Mouse (Mus musculus): ENCODE data around the gene Fbf1. TPM values are rescaled to one million over a fixed set of nuclear protein-coding genes. Genes with fewer than 3 reads are reported as not detected.
A peak's percentile ranks its signal among the peaks of the same experiment; 100 is the strongest.

Gene Fbf1
- 27.7 and 30.6 TPM in 2 replicates for polyA plus RNA-seq (2016; fragmentation: Nextera tagmentation; extraction: Ambion mirVana)

DNA sequence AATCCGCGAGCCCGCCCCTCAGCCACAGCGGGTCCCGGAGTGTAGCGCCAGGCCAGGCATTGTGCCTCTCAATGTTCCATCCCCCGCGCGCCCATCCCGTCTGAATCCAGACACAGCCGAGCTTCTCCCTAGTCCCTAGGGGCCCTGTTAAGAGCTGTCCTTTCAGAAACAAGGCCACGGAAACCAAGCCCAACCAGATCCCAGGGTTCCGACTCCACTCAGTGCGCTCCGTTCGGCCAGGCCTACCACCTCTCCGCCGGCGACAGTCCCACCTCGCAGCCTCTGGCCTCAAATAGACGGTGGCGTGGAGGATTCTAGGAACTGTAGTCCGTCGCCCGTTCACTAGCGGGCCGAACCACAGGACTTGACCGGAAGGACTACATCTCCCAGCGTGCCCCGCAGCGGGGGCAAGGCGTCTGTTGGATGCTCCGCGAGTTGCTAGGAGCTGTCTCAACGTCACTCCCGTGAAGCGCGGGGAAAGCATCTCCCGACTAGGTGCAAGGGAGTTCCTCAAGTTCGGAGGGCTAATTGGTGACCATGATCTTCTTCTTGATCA is at the start of gene Fbf1:
Gene Fbf1 (minus strand): TSS at position 283 of the 556 bp plus-strand sequence.
- Histone ChIP-seq H3K4me3 (peak within 1 kb of the TSS; percentile 83), H3K4me1 (peaks cover 21% of the 10 kb centered on the region; the same call in 1 of the 2 replicates), H3K9me3 (no peaks in the 10 kb centered on the region), H3K36me3 (peaks cover 47% of the 10 kb centered on the region), H3K27me3 (ENCODE audit: insufficient read depth, poor library complexity, severe bottlenecking) (no peaks in the 10 kb centered on the region), H3K27ac (peak within 1 kb of the TSS; percentile 96)
- under 1% methylated on average over 40 of the region's 40 CpGs for WGBS
- peak; percentile 99 for DNase-seq (ENCODE audit: low spot score)

DNA sequence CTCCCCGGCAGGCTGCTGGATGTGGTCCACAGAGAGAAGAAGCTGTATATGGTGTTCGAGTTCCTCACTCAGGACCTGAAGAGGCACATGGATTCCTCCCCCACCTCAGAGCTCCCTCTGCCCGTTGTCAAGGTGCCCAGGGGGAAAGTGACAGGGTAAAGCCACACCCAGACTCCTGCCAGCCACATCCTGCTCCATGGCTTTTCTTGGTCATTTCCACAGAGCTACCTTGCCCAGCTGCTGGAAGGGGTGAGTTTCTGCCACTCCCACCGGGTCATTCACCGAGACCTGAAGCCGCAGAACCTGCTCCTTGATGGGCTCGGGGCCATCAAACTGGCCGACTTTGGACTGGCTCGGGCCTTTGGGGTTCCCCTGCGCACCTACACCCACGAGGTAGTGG is 48.6 kb upstream of the Fbf1 start:
- peaks cover 19% of the 10 kb centered on the region for H3K36me3 ChIP-seq
- no peak overlapping the region for H3K27ac ChIP-seq
- peak; percentile 64 for DNase-seq (ENCODE audit: low spot score)
- WGBS: 81% methylated on average over 11 of the region's 11 CpGs
- H3K27me3 ChIP-seq (ENCODE audit: insufficient read depth, poor library complexity, severe bottlenecking): peaks cover 21% of the 10 kb centered on the region
- peaks cover 32% of the 10 kb centered on the region for H3K4me1 ChIP-seq
- peaks cover 2% of the 10 kb centered on the region; the same call in 1 of the 2 replicates for H3K9me3 ChIP-seq
- H3K4me3 ChIP-seq: no peak overlapping the region

DNA sequence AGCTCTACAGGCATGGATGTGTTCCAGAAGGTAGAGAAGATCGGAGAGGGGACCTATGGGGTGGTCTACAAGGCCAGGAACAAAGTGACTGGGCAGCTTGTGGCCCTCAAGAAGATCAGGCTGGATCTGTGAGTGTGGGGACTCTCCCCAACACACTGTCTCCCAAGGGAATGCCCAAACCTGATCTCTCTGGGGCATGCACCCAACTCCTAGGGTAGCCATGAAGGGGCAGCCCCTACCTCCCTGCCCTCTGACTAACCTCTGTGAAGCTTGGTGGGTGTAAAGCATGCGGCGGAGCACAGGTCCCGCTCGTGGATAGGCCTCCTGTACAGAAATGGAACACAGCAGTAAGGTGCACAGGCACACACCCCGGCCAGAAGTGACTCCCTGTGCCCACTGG is 48.0 kb upstream of the Fbf1 start:
- peaks cover 16% of the 10 kb centered on the region for H3K36me3 ChIP-seq
- peak; percentile 68 for DNase-seq (ENCODE audit: low spot score)
- H3K4me1 ChIP-seq: peaks cover 31% of the 10 kb centered on the region
- 82% methylated on average over 6 of the region's 6 CpGs for WGBS
- H3K27ac ChIP-seq: no peak overlapping the region
- H3K4me3 ChIP-seq: no peak overlapping the region
- no peaks in the 10 kb centered on the region for H3K9me3 ChIP-seq
- peaks cover 15% of the 10 kb centered on the region for H3K27me3 ChIP-seq (ENCODE audit: insufficient read depth, poor library complexity, severe bottlenecking)

DNA sequence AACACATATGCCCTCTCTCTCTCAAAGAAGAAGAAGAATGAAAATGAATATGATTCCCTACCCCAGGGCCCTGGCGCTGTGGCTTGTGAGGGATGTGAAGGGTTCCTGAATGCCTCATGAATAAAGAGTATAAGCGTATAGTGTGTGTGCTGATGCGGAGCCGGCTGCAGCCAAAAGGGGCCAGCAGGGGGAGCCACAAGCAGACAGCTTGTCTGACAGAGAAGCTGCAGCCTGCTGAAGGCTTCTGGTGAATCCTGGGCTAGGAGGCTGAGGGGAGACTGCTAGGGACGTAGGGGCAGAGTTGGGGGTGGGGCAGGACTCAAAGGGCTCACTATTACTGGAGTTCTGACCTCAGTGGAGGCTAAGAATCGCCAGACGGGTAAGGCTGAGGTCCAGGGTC is 47.2 kb upstream of the Fbf1 start:
- no peak overlapping the region for H3K27ac ChIP-seq
- 76% methylated on average over 7 of the region's 7 CpGs for WGBS
- H3K36me3 ChIP-seq: peaks cover 16% of the 10 kb centered on the region
- no peak overlapping the region for H3K4me3 ChIP-seq
- peak; percentile 75 for DNase-seq (ENCODE audit: low spot score)
- H3K9me3 ChIP-seq: no peaks in the 10 kb centered on the region
- H3K27me3 ChIP-seq (ENCODE audit: insufficient read depth, poor library complexity, severe bottlenecking): peaks cover 7% of the 10 kb centered on the region; the same call in 1 of the 2 replicates
- peaks cover 24% of the 10 kb centered on the region for H3K4me1 ChIP-seq

GRCm38 (mm10) chr11:116213877-116214510 is 46.0 kb upstream of the Fbf1 start:
- 92% methylated on average over 13 of the region's 13 CpGs for WGBS
- Histone ChIP-seq H3K27ac (no peak overlapping the region), H3K27me3 (ENCODE audit: insufficient read depth, poor library complexity, severe bottlenecking) (no peaks in the 10 kb centered on the region), H3K4me3 (no peak overlapping the region), H3K36me3 (peaks cover 20% of the 10 kb centered on the region), H3K9me3 (no peaks in the 10 kb centered on the region), H3K4me1 (peaks cover 12% of the 10 kb centered on the region)
- DNase-seq (ENCODE audit: low spot score): peak; percentile 55

DNA sequence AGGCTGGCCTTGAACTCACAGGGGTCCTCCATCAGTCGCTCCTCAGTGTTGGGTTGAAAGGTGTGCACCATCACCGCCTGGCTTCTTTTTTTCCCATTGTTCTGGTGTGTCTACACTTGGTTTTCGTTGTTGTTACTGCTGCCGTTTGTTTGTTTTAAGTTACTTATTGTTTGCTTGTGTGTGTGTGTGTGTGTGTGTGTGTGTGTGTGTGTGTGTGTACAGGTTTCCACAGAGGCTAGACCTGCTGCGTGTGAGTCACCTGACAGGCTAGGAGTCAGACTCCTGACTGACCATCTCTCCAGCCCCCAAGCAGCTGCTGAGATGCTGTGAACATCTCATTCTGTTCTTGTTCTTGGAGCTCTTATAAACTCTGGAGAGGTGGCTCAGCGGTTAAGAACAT is 44.9 kb upstream of the Fbf1 start:
- Histone ChIP-seq H3K9me3 (no peaks in the 10 kb centered on the region), H3K36me3 (peaks cover 20% of the 10 kb centered on the region), H3K27ac (no peak overlapping the region), H3K4me1 (peaks cover under 1% of the 10 kb centered on the region; the same call in 1 of the 2 replicates), H3K27me3 (ENCODE audit: insufficient read depth, poor library complexity, severe bottlenecking) (no peaks in the 10 kb centered on the region), H3K4me3 (no peak overlapping the region)
- 86% methylated on average over 6 of the region's 6 CpGs for WGBS
- no peak for DNase-seq (ENCODE audit: low spot score)

DNA sequence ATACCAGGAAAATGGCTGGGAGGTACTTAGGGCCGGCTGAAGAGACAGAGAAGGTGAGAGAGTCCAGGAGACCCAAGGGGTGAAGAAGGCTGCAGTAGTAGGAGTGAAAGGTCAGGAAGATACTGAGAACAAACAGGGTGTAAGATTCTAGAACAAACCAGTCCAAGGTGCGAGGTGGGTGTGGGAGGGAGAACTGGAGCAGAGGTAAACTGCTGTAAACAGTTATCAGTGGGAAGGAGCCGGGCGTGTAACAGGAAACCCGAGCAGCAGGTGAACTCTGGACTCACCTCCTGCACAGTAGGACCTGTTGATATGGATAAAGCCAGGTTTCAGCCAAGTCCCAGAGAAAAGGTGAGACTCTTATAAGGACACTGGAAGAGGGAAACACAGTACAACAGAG is 42.7 kb upstream of the Fbf1 start:
- H3K9me3 ChIP-seq: no peaks in the 10 kb centered on the region
- no peaks in the 10 kb centered on the region for H3K4me1 ChIP-seq
- no peaks in the 10 kb centered on the region for H3K27me3 ChIP-seq (ENCODE audit: insufficient read depth, poor library complexity, severe bottlenecking)
- peak; percentile 70 for DNase-seq (ENCODE audit: low spot score)
- H3K27ac ChIP-seq: no peak overlapping the region
- peaks cover 39% of the 10 kb centered on the region for H3K36me3 ChIP-seq
- no peak overlapping the region for H3K4me3 ChIP-seq
- 70% methylated on average over 5 of the region's 5 CpGs for WGBS

DNA sequence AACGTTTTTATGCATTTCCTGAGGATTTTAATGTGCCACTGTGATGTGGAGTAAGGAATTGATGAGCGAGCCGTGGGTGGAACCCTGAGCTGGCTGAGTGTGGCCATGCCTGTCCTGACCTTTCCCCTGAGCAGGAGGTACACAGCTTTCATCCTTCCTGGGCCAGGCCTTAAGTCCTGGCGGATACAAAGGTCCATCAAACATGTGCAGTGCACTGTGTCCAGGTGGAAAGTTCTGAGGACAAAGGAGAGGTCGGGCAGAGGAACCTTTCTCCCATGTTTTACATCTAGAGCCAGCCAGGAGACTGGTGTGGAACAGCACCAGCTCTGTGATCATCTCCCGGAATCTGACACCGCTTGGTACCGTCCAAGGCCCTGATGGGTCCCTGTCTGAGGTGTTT is 41.3 kb upstream of the Fbf1 start:
- peaks cover 42% of the 10 kb centered on the region for H3K36me3 ChIP-seq
- WGBS: 81% methylated on average over 8 of the region's 8 CpGs
- H3K4me1 ChIP-seq: no peaks in the 10 kb centered on the region
- no peak overlapping the region for H3K4me3 ChIP-seq
- H3K27me3 ChIP-seq (ENCODE audit: insufficient read depth, poor library complexity, severe bottlenecking): no peaks in the 10 kb centered on the region
- no peak overlapping the region for H3K27ac ChIP-seq
- H3K9me3 ChIP-seq: no peaks in the 10 kb centered on the region
- DNase-seq (ENCODE audit: low spot score): peak; percentile 60

DNA sequence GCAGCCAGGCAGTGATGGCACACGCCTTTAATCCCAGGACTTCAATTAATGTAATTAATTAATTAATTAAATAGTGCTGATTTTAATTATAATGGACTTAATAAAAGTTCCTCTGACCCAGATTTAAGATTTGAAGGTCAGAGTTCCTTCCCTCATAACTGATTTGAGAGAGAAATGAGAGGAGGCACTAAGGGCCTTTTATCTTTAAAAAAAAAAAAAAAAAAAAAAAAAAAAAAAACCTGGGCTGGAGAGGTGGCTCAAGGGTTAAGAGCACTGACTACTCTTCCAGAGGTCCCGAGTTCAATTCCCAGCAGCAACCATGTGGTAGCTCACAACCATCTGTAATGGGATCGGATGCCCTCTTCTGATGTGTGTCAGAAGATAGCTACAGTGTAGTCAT is 40.7 kb upstream of the Fbf1 start:
- 89% methylated on average over 3 of the region's 3 CpGs for WGBS
- no peak for DNase-seq (ENCODE audit: low spot score)
- H3K4me1 ChIP-seq: no peaks in the 10 kb centered on the region

DNA sequence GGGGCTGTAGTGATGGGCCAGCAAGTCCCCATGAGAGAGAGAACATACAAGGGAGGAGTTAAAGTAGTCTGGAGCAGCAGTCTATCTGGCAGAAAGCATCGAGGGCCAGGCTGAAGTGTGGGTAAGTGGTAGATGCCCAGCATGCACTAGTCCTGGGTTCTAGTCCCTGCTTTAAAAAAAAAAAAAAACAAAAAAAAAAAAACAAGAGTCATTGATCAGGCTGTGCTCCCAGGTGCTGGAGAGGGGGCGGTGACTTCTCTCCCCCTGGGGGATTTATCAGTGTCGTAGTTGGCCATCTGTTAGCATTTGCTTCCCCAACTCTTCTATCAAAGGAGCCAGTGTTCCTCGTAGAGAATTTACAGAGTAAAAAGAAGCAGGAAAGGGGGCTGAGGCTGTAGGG is 38.7 kb upstream of the Fbf1 start:
- no peaks in the 10 kb centered on the region for H3K27me3 ChIP-seq (ENCODE audit: insufficient read depth, poor library complexity, severe bottlenecking)
- peaks cover 40% of the 10 kb centered on the region for H3K36me3 ChIP-seq
- no peak overlapping the region for H3K27ac ChIP-seq
- H3K4me1 ChIP-seq: no peaks in the 10 kb centered on the region
- H3K9me3 ChIP-seq: no peaks in the 10 kb centered on the region
- 61% methylated on average over 4 of the region's 4 CpGs for WGBS
- no peak for DNase-seq (ENCODE audit: low spot score)
- H3K4me3 ChIP-seq: no peak overlapping the region

More for the DNA sequence above, 40.7 kb upstream of the Fbf1 start:
- no peak overlapping the region for H3K27ac ChIP-seq
- no peaks in the 10 kb centered on the region for H3K9me3 ChIP-seq
- no peaks in the 10 kb centered on the region for H3K27me3 ChIP-seq (ENCODE audit: insufficient read depth, poor library complexity, severe bottlenecking)
- H3K36me3 ChIP-seq: peaks cover 45% of the 10 kb centered on the region
- H3K4me3 ChIP-seq: no peak overlapping the region

- Histone ChIP-seq H3K4me1 (peaks cover 3% of the 10 kb centered on the region), H3K27ac (no peak overlapping the region), H3K36me3 (peaks cover 35% of the 10 kb centered on the region), H3K9me3 (no peaks in the 10 kb centered on the region), H3K27me3 (ENCODE audit: insufficient read depth, poor library complexity, severe bottlenecking) (no peaks in the 10 kb centered on the region), H3K4me3 (no peak overlapping the region)
- DNase-seq (ENCODE audit: low spot score): no peak
- 97% methylated on average over 3 of the region's 3 CpGs for WGBS
Observed at GRCm38 (mm10) chr11:116203150-116203549, 35.2 kb upstream of the Fbf1 start.

- Histone ChIP-seq H3K27ac (no peak overlapping the region), H3K9me3 (no peaks in the 10 kb centered on the region), H3K27me3 (ENCODE audit: insufficient read depth, poor library complexity, severe bottlenecking) (no peaks in the 10 kb centered on the region), H3K36me3 (peaks cover 35% of the 10 kb centered on the region), H3K4me1 (peaks cover 12% of the 10 kb centered on the region), H3K4me3 (no peak overlapping the region)
- DNase-seq (ENCODE audit: low spot score): no peak
- WGBS: 92% methylated on average over 2 of the region's 2 CpGs
Observed at GRCm38 (mm10) chr11:116201151-116201550, 33.2 kb upstream of the Fbf1 start.

DNA sequence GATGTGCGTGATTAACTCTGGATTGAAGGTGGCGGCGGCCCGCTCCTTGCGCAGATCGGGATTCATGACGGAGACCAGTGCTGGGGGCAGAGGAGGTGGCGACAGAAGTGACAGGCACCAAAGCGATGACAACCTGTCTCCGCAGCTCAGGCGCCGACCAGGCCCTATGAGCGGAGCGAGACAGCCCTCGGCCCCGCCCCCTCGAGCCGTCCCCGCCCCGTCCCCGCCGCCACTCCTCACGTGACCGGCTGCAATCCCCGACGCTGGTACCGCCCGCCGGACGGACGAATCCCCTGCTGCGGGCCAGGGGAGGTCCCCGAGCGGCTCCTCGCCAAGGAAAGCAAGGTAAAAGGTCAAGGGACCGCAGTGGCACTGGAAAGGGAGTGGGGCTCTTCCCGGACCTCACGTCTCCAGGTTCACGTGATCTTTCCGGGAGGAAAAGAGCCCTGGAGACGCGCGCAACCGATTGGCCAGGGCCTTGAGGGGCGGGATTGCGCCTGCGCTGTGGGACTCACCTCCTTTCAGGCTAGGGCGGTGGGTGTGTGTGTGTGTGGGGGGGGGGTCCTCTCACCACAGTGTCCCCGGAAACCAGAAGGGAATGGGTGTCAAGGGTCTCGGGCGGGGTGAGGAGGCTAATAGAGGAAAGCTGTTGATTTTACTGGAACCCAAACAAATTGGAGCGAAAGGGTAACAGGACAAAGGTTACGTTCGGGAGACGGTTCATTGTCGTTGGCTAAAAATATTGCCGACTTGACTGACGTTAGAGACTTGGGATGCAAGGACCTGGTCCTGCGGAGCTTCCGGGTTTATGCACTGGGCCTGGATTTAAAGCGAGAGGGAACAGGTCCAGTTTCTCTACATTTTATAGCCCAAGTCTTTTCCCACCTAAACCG is 30.9 kb upstream of the Fbf1 start, which contains the start of the genes Ten1 and Acox1:
Gene Ten1 (plus strand): TSS at position 217 of the 893 bp plus-strand sequence.
Gene Acox1 (minus strand): TSS at position 407 of the 893 bp plus-strand sequence.
- Histone ChIP-seq H3K9me3 (no peaks in the 10 kb centered on the region), H3K4me1 (peaks cover 16% of the 10 kb centered on the region), H3K4me3 (peak within 1 kb of the TSS; percentile 78), H3K27me3 (ENCODE audit: insufficient read depth, poor library complexity, severe bottlenecking) (no peaks in the 10 kb centered on the region), H3K27ac (peak within 1 kb of the TSS; percentile 99), H3K36me3 (peaks cover 30% of the 10 kb centered on the region)
- under 1% methylated on average over 62 of the region's 62 CpGs for WGBS
- peak; percentile 98 for DNase-seq (ENCODE audit: low spot score)

All from heart, embryonic 10.5 days (tissue).